Mouse (Mus musculus): Measurements from ENCODE around the gene Fscn2. TPM values are rescaled to one million over a fixed set of nuclear protein-coding genes. Genes with fewer than 3 reads are reported as not detected.

The Fscn2 gene
- 0.44 and 0.80 TPM in 2 replicates for polyA plus RNA-seq (2015; fragmentation: Nextera tagmentation; extraction: Ambion mirVana)

GRCm38 (mm10) chr11:120361295-120361694 is at the start of gene Fscn2:
TSS of gene Fscn2 (plus strand) at chr11:120361534.
- 66% methylated on average over 10 of the region's 10 CpGs for WGBS
- Histone ChIP-seq H3K27ac (ENCODE audit: low read length) (no peak within 1 kb of the TSS), H3K9ac (ENCODE audit: low read length) (0 out of 2 replicates have a peak within 1 kb of the TSS, but pooled peaks have one; percentile 9), H3K27me3 (ENCODE audit: control insufficient read depth, insufficient read depth, low read length) (no peaks in the 10 kb centered on the region), H3K9me3 (replicated peaks; ENCODE audit: control insufficient read depth, low read length) (no peaks in the 10 kb centered on the region), H3K4me2 (ENCODE audit: low read depth, low read length) (no peak within 1 kb of the TSS), H3K4me1 (ENCODE audit: control insufficient read depth, insufficient read depth, low read length) (peaks cover 20% of the 10 kb centered on the region), H3K4me3 (replicated peaks; ENCODE audit: low read length) (no peak within 1 kb of the TSS), H3K36me3 (ENCODE audit: control insufficient read depth, insufficient read depth, low read length) (no peaks in the 10 kb centered on the region)
- ATAC-seq (ENCODE audit: insufficient read depth, low FRiP score) = no peak

DNA sequence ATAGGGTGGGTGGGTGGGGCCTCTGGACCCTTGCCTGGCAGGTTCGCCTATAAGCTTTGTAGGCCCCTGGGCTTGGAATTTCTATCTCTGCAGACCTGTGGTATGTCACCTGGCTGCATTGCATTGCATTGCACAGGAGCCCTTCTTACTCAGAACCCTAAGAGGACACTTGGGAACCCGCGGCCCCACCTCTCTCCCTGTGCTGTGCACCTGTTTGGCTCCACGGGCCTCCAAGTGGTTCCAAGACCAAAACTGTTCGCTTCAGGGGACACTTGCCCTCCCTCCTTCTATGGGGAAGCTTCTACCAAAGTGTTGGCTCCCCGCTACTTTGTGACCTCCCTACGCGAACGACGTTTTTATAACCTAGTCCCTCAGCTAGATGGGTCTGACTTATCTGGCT is 49.8 kb upstream of the Fscn2 start:
- Histone ChIP-seq H3K4me2 (ENCODE audit: low read depth, low read length) (peak overlapping the region; percentile 89), H3K27ac (ENCODE audit: low read length) (peak overlapping the region; percentile 87), H3K9ac (ENCODE audit: low read length) (peak overlapping the region; percentile 80), H3K4me1 (ENCODE audit: control insufficient read depth, insufficient read depth, low read length) (peaks cover 42% of the 10 kb centered on the region), H3K4me3 (replicated peaks; ENCODE audit: low read length) (peak overlapping the region; percentile 54), H3K27me3 (ENCODE audit: control insufficient read depth, insufficient read depth, low read length) (peaks cover 3% of the 10 kb centered on the region; the same call in 1 of the 2 replicates), H3K36me3 (ENCODE audit: control insufficient read depth, insufficient read depth, low read length) (no peaks in the 10 kb centered on the region), H3K9me3 (replicated peaks; ENCODE audit: control insufficient read depth, low read length) (no peaks in the 10 kb centered on the region)
- WGBS = 44% methylated on average over 10 of the region's 10 CpGs
- ATAC-seq (ENCODE audit: insufficient read depth, low FRiP score) = no peak

GRCm38 (mm10) chr11:120312069-120312468 is 49.3 kb upstream of the Fscn2 start:
- Histone ChIP-seq H3K36me3 (ENCODE audit: control insufficient read depth, insufficient read depth, low read length) (no peaks in the 10 kb centered on the region), H3K9ac (ENCODE audit: low read length) (peak overlapping the region; percentile 80; the same call in 1 of the 2 replicates), H3K27me3 (ENCODE audit: control insufficient read depth, insufficient read depth, low read length) (no peaks in the 10 kb centered on the region), H3K4me1 (ENCODE audit: control insufficient read depth, insufficient read depth, low read length) (peaks cover 39% of the 10 kb centered on the region), H3K4me2 (ENCODE audit: low read depth, low read length) (no peak overlapping the region), H3K27ac (ENCODE audit: low read length) (peak overlapping the region; percentile 87; the same call in 1 of the 2 replicates), H3K9me3 (replicated peaks; ENCODE audit: control insufficient read depth, low read length) (no peaks in the 10 kb centered on the region), H3K4me3 (replicated peaks; ENCODE audit: low read length) (no peak overlapping the region)
- WGBS = 62% methylated on average over 6 of the region's 6 CpGs
- ATAC-seq (ENCODE audit: insufficient read depth, low FRiP score) = no peak

GRCm38 (mm10) chr11:120313906-120314685 is 47.2 kb upstream of the Fscn2 start:
- no peak for ATAC-seq (ENCODE audit: insufficient read depth, low FRiP score)
- no peaks in the 10 kb centered on the region for H3K27me3 ChIP-seq (ENCODE audit: control insufficient read depth, insufficient read depth, low read length)
- H3K4me3 ChIP-seq (replicated peaks; ENCODE audit: low read length) = no peak overlapping the region
- H3K9me3 ChIP-seq (replicated peaks; ENCODE audit: control insufficient read depth, low read length) = no peaks in the 10 kb centered on the region
- 54% methylated on average over 6 of the region's 6 CpGs for WGBS
- H3K4me2 ChIP-seq (ENCODE audit: low read depth, low read length) = no peak overlapping the region
- H3K9ac ChIP-seq (ENCODE audit: low read length) = no peak overlapping the region
- no peak overlapping the region for H3K27ac ChIP-seq (ENCODE audit: low read length)
- peaks cover 29% of the 10 kb centered on the region for H3K4me1 ChIP-seq (ENCODE audit: control insufficient read depth, insufficient read depth, low read length)
- no peaks in the 10 kb centered on the region for H3K36me3 ChIP-seq (ENCODE audit: control insufficient read depth, insufficient read depth, low read length)

DNA sequence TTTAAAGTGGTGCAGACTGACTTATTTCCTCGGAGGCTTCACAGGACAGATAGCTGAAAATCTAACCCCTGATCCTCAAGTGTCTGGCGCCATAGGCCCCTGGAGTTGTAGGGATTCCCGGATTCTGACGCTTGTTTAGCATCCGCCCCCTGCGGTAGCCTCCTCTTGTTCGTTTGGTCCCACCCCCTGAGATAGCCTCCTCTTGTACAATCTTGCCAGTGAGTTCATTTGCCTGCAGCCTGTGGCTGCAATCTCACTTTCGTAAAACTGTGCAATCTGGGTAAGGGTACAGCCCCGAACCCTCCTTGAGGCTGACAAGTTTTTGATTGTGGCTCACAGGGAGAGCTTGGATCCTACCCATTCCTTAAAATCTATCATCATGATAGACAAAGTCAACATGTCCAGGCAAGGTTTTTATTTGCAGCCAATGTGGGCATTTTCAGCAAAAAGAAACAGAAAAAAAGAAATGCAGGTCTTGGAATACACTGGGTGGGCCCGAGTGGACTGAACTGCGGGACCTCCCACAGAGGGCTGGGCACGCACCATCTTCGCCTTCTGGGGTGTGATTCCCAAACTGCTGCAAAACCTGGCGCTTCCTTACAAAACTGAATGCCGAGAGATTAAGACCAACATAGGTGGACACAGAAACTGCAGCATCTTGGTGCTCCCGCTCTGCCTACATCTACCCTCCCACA is 46.5 kb upstream of the Fscn2 start:
- Histone ChIP-seq H3K4me2 (ENCODE audit: low read depth, low read length) (peak overlapping the region; percentile 93), H3K4me3 (replicated peaks; ENCODE audit: low read length) (peak overlapping the region; percentile 58; the same call in 1 of the 2 replicates), H3K4me1 (ENCODE audit: control insufficient read depth, insufficient read depth, low read length) (peaks cover 29% of the 10 kb centered on the region), H3K36me3 (ENCODE audit: control insufficient read depth, insufficient read depth, low read length) (no peaks in the 10 kb centered on the region), H3K27me3 (ENCODE audit: control insufficient read depth, insufficient read depth, low read length) (no peaks in the 10 kb centered on the region), H3K9me3 (replicated peaks; ENCODE audit: control insufficient read depth, low read length) (no peaks in the 10 kb centered on the region), H3K27ac (ENCODE audit: low read length) (peak overlapping the region; percentile 99), H3K9ac (ENCODE audit: low read length) (peak overlapping the region; percentile 63; the same call in 1 of the 2 replicates)
- WGBS = 41% methylated on average over 16 of the region's 16 CpGs
- no peak for ATAC-seq (ENCODE audit: insufficient read depth, low FRiP score)

DNA sequence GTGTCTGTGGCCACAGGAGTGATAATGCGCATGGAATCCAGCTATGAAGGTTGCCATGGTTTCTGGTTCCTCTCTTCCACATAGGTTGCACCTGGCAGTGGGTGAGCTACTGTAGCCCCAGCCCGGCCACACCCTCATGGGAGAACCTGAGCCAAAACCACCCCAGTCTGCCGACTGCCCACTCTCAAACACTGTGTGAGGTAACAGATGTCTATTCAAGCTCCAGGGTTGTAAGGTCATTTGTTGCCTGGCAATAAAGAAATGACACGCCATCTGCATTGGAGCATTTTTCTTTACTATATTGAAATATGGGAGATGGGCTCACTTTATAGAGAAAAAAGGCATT is 45.9 kb upstream of the Fscn2 start:
- no peak for ATAC-seq (ENCODE audit: insufficient read depth, low FRiP score)
- peak overlapping the region; percentile 93 for H3K4me2 ChIP-seq (ENCODE audit: low read depth, low read length)
- H3K4me3 ChIP-seq (replicated peaks; ENCODE audit: low read length) = peak overlapping the region; percentile 58
- WGBS = 18% methylated on average over 4 of the region's 4 CpGs
- H3K27me3 ChIP-seq (ENCODE audit: control insufficient read depth, insufficient read depth, low read length) = no peaks in the 10 kb centered on the region
- H3K36me3 ChIP-seq (ENCODE audit: control insufficient read depth, insufficient read depth, low read length) = no peaks in the 10 kb centered on the region
- no peaks in the 10 kb centered on the region for H3K9me3 ChIP-seq (replicated peaks; ENCODE audit: control insufficient read depth, low read length)
- peaks cover 27% of the 10 kb centered on the region for H3K4me1 ChIP-seq (ENCODE audit: control insufficient read depth, insufficient read depth, low read length)
- peak overlapping the region; percentile 99 for H3K27ac ChIP-seq (ENCODE audit: low read length)
- H3K9ac ChIP-seq (ENCODE audit: low read length) = peak overlapping the region; percentile 63

DNA sequence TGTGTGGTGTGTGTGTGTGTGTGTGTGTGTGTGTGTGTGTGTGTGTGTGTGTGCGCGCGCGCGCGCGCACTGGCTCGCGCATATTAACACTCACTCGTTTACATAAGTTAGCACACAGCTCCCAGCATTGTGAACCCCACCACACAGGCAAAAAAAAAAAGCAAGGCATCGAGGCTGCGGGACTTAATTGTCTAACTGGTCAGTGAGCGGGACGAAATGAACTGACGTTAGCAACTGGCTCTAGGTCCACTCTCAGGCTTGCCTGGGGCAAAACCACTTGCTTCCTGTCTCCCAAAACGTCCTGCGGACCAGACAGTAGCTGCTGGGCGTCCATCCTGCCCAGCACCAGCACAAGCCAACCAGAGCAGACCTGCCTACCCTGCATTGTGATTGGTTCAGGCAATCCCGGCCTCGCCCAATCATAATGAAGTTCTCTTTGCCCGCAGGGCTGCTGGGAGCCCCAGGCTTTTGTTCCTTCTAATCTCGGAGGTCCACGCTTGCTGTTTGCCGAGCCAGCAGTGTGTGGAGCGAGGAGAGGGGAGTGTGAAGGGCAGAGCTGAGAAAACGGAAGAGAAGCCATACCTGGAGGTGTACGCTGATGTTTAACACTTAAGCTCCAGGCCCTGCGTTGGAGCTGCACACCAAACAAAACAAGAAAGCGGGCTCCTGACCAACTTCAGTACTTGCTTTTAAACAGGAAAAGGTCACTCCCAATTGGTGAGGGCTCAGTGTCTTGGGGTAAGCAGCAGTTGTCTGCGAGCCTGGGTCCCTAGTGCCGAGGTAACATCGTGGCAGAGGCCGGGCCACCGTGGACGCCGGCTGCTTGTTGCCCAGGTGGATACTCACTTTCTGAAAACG is 45.3 kb upstream of the Fscn2 start:
- Histone ChIP-seq H3K36me3 (ENCODE audit: control insufficient read depth, insufficient read depth, low read length) (no peaks in the 10 kb centered on the region), H3K4me1 (ENCODE audit: control insufficient read depth, insufficient read depth, low read length) (peaks cover 24% of the 10 kb centered on the region), H3K9me3 (replicated peaks; ENCODE audit: control insufficient read depth, low read length) (no peaks in the 10 kb centered on the region), H3K4me3 (replicated peaks; ENCODE audit: low read length) (peak overlapping the region; percentile 58), H3K27me3 (ENCODE audit: control insufficient read depth, insufficient read depth, low read length) (no peaks in the 10 kb centered on the region), H3K27ac (ENCODE audit: low read length) (peak overlapping the region; percentile 99), H3K9ac (ENCODE audit: low read length) (peak overlapping the region; percentile 92), H3K4me2 (ENCODE audit: low read depth, low read length) (peak overlapping the region; percentile 93)
- ATAC-seq (ENCODE audit: insufficient read depth, low FRiP score) = peak; percentile 97
- WGBS = 3% methylated on average over 37 of the region's 37 CpGs

GRCm38 (mm10) chr11:120316690-120317254 is 44.6 kb upstream of the Fscn2 start:
- Histone ChIP-seq H3K9ac (ENCODE audit: low read length) (peak overlapping the region; percentile 92), H3K9me3 (replicated peaks; ENCODE audit: control insufficient read depth, low read length) (no peaks in the 10 kb centered on the region), H3K4me2 (ENCODE audit: low read depth, low read length) (peak overlapping the region; percentile 93), H3K27me3 (ENCODE audit: control insufficient read depth, insufficient read depth, low read length) (no peaks in the 10 kb centered on the region), H3K27ac (ENCODE audit: low read length) (peak overlapping the region; percentile 99), H3K4me1 (ENCODE audit: control insufficient read depth, insufficient read depth, low read length) (peaks cover 17% of the 10 kb centered on the region), H3K36me3 (ENCODE audit: control insufficient read depth, insufficient read depth, low read length) (no peaks in the 10 kb centered on the region), H3K4me3 (replicated peaks; ENCODE audit: low read length) (peak overlapping the region; percentile 58)
- ATAC-seq (ENCODE audit: insufficient read depth, low FRiP score) = peak; percentile 12; the same call in 1 of the 2 replicates
- 9% methylated on average over 13 of the region's 13 CpGs for WGBS
